Mouse (Mus musculus): ENCODE results near the gene Olfr1350. TPM values are rescaled to one million over a fixed set of nuclear protein-coding genes. Genes with fewer than 3 reads are reported as not detected.
"Not testable (repeated sequence)": the region's sequence is repeated elsewhere in the genome, so short reads cannot be mapped to it uniquely, and the experiment has no call there.

Gene Olfr1350
- under 1 TPM in 1 of 3 experiments, not detected in 2; 0.35 TPM for polyA plus RNA-seq (2017; shearing (Covaris generic))

DNA sequence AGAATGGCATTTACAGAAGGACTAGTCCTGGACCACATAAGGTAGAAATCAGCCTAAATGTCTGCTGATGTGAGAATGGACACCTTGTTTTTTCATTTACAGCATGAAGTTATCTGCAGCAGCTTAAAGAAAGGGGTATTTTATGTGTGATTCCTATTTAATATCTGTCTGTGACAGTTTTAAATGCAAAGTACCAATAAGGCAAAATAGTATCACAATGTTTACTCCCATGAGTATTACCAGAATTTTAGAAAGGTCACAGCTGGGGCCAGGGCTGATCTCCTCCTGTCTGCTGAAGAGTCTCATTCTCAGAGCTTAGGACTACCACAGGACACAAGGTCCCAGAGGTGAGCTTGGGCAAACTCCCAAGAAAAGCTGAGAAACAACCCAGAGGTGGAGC lies at the start of gene Olfr1350:
Olfr1350 (plus strand) TSS at position 301 of the 400 bp plus-strand sequence.
- ATAC-seq, result no peak

DNA sequence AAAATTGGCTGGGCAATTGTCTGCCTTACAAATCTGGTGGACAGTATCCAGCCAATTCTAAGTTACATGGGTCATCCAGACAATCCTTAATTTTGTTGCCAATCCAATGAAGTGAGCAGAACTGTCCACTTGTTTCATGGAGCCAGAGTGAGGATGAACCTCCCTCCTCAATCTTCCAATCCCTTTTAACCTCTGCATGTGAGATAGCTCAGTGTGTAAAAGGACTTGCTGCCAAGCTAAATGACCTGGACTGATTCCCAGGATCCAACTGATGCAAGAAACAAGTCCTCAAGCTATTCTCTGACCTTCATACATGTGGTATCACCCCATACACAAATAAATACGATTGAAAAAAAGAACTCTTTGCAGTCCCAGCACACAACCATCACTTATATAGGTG lies 43.0 kb upstream of the Olfr1350 start:
- no peak for ATAC-seq

DNA sequence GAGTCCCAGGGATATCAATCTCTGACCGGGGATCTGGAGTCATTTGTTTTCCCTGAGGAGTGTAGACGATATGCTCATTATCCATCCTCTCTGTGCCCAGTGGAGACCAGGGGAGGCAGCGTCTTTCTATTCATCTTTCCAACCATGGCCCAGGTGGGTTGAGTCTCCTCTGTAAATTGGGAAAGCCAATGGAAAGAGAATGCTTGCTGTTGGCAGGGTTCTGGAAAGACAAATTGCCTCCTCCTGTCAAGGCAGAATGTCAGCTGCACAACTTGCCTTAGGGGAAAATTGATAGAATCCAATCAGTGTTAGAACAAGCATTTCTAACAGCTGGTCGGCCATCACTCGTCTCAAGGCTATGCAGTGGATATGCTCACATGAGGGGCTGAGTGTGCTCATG lies 41.8 kb upstream of the Olfr1350 start, which contains the start of gene Olfr1349:
Olfr1349 (minus strand) TSS at position 101 of the 400 bp plus-strand sequence.
- ATAC-seq, result no peak

DNA sequence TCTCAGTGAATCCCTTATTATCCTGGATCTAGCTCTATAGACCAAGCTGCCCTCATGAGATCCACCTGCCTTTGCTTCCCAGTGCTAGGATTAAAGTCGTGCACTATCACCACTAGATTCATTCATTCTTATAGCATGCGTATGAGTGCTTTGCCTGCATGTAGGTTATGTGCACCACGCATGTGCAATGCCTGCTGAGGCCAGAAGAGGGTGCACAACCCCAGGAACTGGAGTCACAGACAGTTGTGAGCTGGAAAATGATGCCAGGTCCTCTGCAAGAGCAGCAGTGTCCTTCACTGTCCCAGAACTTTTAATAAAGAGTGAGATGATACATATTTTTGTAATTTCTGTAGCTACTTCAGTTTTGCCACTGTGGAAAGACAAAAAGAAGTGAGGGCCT lies 39.6 kb upstream of the Olfr1350 start:
- ATAC-seq, result no peak

DNA sequence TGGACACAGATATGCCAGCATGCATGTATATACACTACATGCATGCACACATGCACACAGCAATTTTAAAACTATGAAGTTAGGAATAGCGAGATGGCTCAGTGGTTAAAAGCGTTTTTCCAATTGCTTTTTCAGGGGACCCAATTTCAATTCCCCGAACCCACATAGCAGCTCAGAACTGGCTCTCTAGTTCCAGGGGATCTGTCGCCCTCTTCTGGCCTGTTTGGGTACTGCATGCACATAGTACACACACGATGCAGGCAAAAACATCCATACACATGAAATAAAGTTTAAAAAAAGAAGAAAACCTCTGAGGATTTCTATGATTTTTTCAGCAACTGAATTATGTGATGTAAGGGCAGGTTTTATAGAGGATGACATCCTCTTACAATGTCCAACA lies 38.5 kb upstream of the Olfr1350 start:
- ATAC-seq, result no peak

DNA sequence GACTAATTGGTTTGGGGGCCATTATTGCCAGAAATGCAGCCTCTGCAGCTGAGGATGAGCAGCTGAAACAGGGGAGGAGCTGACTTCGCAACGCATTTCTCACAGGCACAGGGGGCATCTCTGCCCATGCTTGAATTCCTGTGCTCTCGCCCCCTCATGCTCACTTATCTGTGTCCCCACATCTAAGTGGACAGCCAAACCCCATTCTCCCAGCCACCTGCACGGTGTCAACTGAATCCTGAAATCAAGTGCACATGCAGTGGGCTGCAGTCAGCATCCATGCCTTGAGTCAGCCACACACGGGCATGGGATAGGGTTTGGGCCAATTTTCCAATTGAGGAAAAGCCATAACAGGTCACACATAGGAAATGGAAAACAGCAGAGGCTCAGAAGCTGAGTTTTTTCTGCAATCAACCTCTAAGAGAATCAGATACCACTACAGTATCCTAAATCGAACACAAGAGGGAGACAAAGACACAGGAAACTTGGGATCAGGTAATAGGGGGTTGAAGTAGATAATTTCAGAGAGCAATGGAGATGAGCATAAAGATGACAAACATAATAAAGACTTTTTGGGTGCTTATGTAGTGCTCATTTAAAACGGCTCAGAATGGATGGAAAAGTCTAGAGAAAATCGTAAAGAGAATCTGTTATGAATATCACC lies 21.6 kb downstream of the Olfr1350 start:
- ATAC-seq, result no peak

DNA sequence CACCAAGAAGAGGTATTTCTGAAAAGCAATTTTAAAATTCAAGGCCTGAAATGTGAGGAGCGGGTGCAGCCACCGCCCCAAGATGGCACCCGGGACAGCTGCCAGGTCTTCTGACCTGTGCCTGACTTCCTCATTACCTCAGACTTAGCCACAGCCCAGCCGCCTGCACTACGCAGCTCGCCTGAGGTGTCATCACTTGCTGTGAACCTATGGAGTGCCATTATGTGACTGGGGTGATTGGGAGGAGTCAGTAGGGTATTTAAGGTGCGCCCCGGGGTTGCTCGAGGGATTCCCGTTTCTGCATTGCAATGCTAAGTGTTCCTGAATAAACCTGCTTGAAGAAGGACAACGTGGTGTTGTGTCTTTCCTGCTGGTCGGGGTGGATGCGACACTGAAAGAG lies 24.1 kb downstream of the Olfr1350 start:
- ATAC-seq, result not testable (repeated sequence)

DNA sequence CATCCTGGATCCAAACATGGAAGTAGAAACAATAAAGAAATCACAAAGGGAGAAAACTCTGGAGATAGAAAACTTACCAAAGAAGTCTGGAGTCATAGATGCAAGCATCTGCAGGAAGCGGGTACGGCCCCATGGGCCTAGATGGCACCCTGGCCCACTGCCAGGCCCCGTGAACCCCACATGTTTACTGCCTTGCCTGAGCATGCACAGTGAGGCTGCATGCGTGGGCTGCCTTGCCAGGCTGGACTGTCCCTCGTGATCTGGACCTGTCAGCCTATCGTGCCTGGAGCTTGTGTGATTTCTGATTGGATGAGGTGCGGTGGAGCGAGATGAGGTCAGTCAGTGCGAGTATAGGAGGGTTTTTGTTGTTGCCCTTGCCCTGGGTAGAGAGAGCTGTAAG lies 38.7 kb downstream of the Olfr1350 start:
- ATAC-seq, result no peak

Other genes starting within 250 kb of the Olfr1350 start
- gene Zfp583, start 233.6 kb upstream of the Olfr1350 start, polyA plus RNA-seq (2017; shearing (Covaris generic)), result under 1 TPM; 0.39 to 0.92 (median 0.44) TPM
- under 1 TPM in 2 of 3 experiments, not detected in 1; 0.62 to 0.90 TPM for gene Gm3854, start 221.1 kb upstream of the Olfr1350 start, polyA plus RNA-seq (2017; shearing (Covaris generic))
- 1 to 10 TPM; 2.6 to 3.8 (median 3.4) TPM for gene Zfp78, start 201.6 kb upstream of the Olfr1350 start, polyA plus RNA-seq (2017; shearing (Covaris generic))
- gene Zfp28, start 181.5 kb upstream of the Olfr1350 start, polyA plus RNA-seq (2017; shearing (Covaris generic)), result 1 to 10 TPM; 3.6 to 5.1 (median 3.8) TPM
- gene Smim17, start 166.1 kb upstream of the Olfr1350 start, polyA plus RNA-seq (2017; shearing (Covaris generic)), result not detected
- not detected for gene Gm20715, start 154.6 kb upstream of the Olfr1350 start, polyA plus RNA-seq (2017; shearing (Covaris generic))
- not detected for gene Olfr1344, start 126.2 kb upstream of the Olfr1350 start, polyA plus RNA-seq (2017; shearing (Covaris generic))
- under 1 TPM in 2 of 3 experiments, not detected in 1; 0.05 to 0.09 TPM for gene Olfr1336, start 108.7 kb upstream of the Olfr1350 start, polyA plus RNA-seq (2017; shearing (Covaris generic))
- gene Olfr1346, start 97.7 kb upstream of the Olfr1350 start, polyA plus RNA-seq (2017; shearing (Covaris generic)), result under 1 TPM in 1 of 3 experiments, not detected in 2; 0.08 TPM
- gene Olfr5, start 77.9 kb upstream of the Olfr1350 start, polyA plus RNA-seq (2017; shearing (Covaris generic)), result not detected
- gene Olfr1347, start 65.1 kb upstream of the Olfr1350 start, polyA plus RNA-seq (2017; shearing (Covaris generic)), result not detected
- gene Olfr1348, start 56.1 kb upstream of the Olfr1350 start, polyA plus RNA-seq (2017; shearing (Covaris generic)), result not detected
- gene Olfr1349, start 41.9 kb upstream of the Olfr1350 start, polyA plus RNA-seq (2017; shearing (Covaris generic)), result under 1 TPM in 1 of 3 experiments, not detected in 2; 0.13 TPM
- gene Zim1, start 131.6 kb downstream of the Olfr1350 start, polyA plus RNA-seq (2017; shearing (Covaris generic)), result not detected
- gene Peg3, start 165.6 kb downstream of the Olfr1350 start, polyA plus RNA-seq (2017; shearing (Covaris generic)), result not detected
- gene Usp29, start 165.7 kb downstream of the Olfr1350 start, polyA plus RNA-seq (2017; shearing (Covaris generic)), result under 1 TPM in 1 of 3 experiments, not detected in 2; 0.15 TPM